Mouse (Mus musculus) liver, embryonic 14.5 days (tissue): Measurements from ENCODE around the gene Gm10840.

Source experiments
- CTCF ChIP-seq: IDR thresholded peaks from 2 replicates; pipeline ENCODE4 v1.5.1; 2016; ENCODE audit warnings: antibody characterized with exemption, low read depth, control low read depth
- EP300 ChIP-seq: IDR thresholded peaks from 2 replicates; pipeline ENCODE4 v1.6.1; 2016; ENCODE audit warnings: antibody characterized with exemption, low read depth

DNA sequence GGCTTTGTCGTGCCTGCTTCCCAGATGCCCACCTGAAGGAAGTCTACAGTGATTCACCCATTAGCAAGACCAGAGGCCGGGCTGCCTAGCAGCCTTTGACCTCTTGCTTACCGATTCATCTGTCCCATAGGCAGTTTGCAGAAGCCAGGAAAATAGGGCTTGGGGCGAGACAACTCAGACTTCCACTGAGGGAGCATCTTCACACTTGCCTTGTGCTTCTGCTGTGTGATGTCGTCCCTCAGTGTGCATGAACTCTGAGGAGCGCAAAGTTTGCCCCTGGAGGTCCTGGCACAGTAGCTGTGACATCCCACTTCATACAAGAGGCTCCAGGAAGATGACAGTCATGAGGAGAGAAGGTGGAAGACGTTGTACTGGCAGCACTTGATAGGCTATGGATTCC, 3.5 kb upstream of the Gm10840 start:
- TF ChIP-seq CTCF (no peak), EP300 (no peak)
